Mouse (Mus musculus): ENCODE results near the gene Capn1. TPM values are rescaled to one million over a fixed set of nuclear protein-coding genes. Genes with fewer than 3 reads are reported as not detected.

Capn1 gene
- polyA plus RNA-seq, 1 experiment from 2014 or later = 4.4 TPM

- no peaks in the 10 kb centered on the region for H3K4me1 ChIP-seq (ENCODE audit: control insufficient read depth, insufficient read depth, low read length)
- no peak overlapping the region for H3K4me3 ChIP-seq (ENCODE audit: low read depth, low read length)
- no peak overlapping the region for H3K9ac ChIP-seq (ENCODE audit: low read length)
- H3K4me2 ChIP-seq (ENCODE audit: low read depth) = no peak overlapping the region
- no peaks in the 10 kb centered on the region for H3K27me3 ChIP-seq (ENCODE audit: control insufficient read depth, insufficient read depth, low read length)
- H3K27ac ChIP-seq (ENCODE audit: low read depth, low read length) = no peak overlapping the region
- ATAC-seq (ENCODE audit: insufficient read depth, low FRiP score, low TSS enrichment) (no peak), DNase-seq (ENCODE audit: low spot score) (no peak)
- H3K36me3 ChIP-seq (ENCODE audit: control insufficient read depth, insufficient read depth, low read length) = no peaks in the 10 kb centered on the region
- H3K9me3 ChIP-seq (ENCODE audit: control insufficient read depth, low read length) = no peaks in the 10 kb centered on the region
- WGBS = 86% methylated on average over 7 of the region's 7 CpGs
These were observed 8.2 kb upstream of the Capn1 start for GRCm38 (mm10) chr19:6023930-6024329.

- no peak overlapping the region for H3K27ac ChIP-seq (ENCODE audit: low read depth, low read length)
- no peak overlapping the region for H3K4me3 ChIP-seq (ENCODE audit: low read depth, low read length)
- no peaks in the 10 kb centered on the region for H3K9me3 ChIP-seq (ENCODE audit: control insufficient read depth, low read length)
- H3K9ac ChIP-seq (ENCODE audit: low read length) = no peak overlapping the region
- H3K4me2 ChIP-seq (ENCODE audit: low read depth) = no peak overlapping the region
- H3K36me3 ChIP-seq (ENCODE audit: control insufficient read depth, insufficient read depth, low read length) = no peaks in the 10 kb centered on the region
- DNase-seq (ENCODE audit: low spot score) (no peak), ATAC-seq (ENCODE audit: insufficient read depth, low FRiP score, low TSS enrichment) (no peak)
- H3K4me1 ChIP-seq (ENCODE audit: control insufficient read depth, insufficient read depth, low read length) = no peaks in the 10 kb centered on the region
- 68% methylated on average over 8 of the region's 8 CpGs for WGBS
- H3K27me3 ChIP-seq (ENCODE audit: control insufficient read depth, insufficient read depth, low read length) = no peaks in the 10 kb centered on the region
These were observed 7.4 kb upstream of the Capn1 start for GRCm38 (mm10) chr19:6023059-6023458.

GRCm38 (mm10) chr19:6020276-6020675 lies 4.6 kb upstream of the Capn1 start:
- Histone ChIP-seq H3K9me3 (ENCODE audit: control insufficient read depth, low read length) (no peaks in the 10 kb centered on the region), H3K36me3 (ENCODE audit: control insufficient read depth, insufficient read depth, low read length) (no peaks in the 10 kb centered on the region), H3K4me2 (ENCODE audit: low read depth) (no peak overlapping the region), H3K9ac (ENCODE audit: low read length) (no peak overlapping the region), H3K4me3 (ENCODE audit: low read depth, low read length) (no peak overlapping the region), H3K27me3 (ENCODE audit: control insufficient read depth, insufficient read depth, low read length) (peaks cover 15% of the 10 kb centered on the region), H3K27ac (ENCODE audit: low read depth, low read length) (no peak overlapping the region), H3K4me1 (ENCODE audit: control insufficient read depth, insufficient read depth, low read length) (peaks cover 4% of the 10 kb centered on the region; the same call in 1 of the 2 replicates)
- 46% methylated on average over 3 of the region's 3 CpGs for WGBS
- no peak for ATAC-seq (ENCODE audit: insufficient read depth, low FRiP score, low TSS enrichment)
- DNase-seq (ENCODE audit: low spot score) = no peak

GRCm38 (mm10) chr19:6018142-6019089 lies 2.7 kb upstream of the Capn1 start:
- Histone ChIP-seq H3K9me3 (ENCODE audit: control insufficient read depth, low read length) (no peaks in the 10 kb centered on the region), H3K27ac (ENCODE audit: low read depth, low read length) (no peak overlapping the region), H3K4me1 (ENCODE audit: control insufficient read depth, insufficient read depth, low read length) (peaks cover 4% of the 10 kb centered on the region; the same call in 1 of the 2 replicates), H3K9ac (ENCODE audit: low read length) (no peak overlapping the region), H3K4me2 (ENCODE audit: low read depth) (no peak overlapping the region), H3K27me3 (ENCODE audit: control insufficient read depth, insufficient read depth, low read length) (peaks cover 20% of the 10 kb centered on the region), H3K36me3 (ENCODE audit: control insufficient read depth, insufficient read depth, low read length) (no peaks in the 10 kb centered on the region), H3K4me3 (ENCODE audit: low read depth, low read length) (no peak overlapping the region)
- ATAC-seq (ENCODE audit: insufficient read depth, low FRiP score, low TSS enrichment) = no peak; the same call in 1 of the 2 replicates
- 30% methylated on average over 15 of the region's 15 CpGs for WGBS
- peak; percentile 85 for DNase-seq (ENCODE audit: low spot score)

GRCm38 (mm10) chr19:6016532-6016931 lies 835 bp upstream of the Capn1 start:
- no peak overlapping the region for H3K4me3 ChIP-seq (ENCODE audit: low read depth, low read length)
- no peak overlapping the region for H3K4me2 ChIP-seq (ENCODE audit: low read depth)
- no peak for DNase-seq (ENCODE audit: low spot score)
- no peak overlapping the region for H3K9ac ChIP-seq (ENCODE audit: low read length)
- no peaks in the 10 kb centered on the region for H3K9me3 ChIP-seq (ENCODE audit: control insufficient read depth, low read length)
- H3K36me3 ChIP-seq (ENCODE audit: control insufficient read depth, insufficient read depth, low read length) = no peaks in the 10 kb centered on the region
- H3K27ac ChIP-seq (ENCODE audit: low read depth, low read length) = no peak overlapping the region
- 45% methylated on average over 7 of the region's 7 CpGs for WGBS
- H3K27me3 ChIP-seq (ENCODE audit: control insufficient read depth, insufficient read depth, low read length) = peaks cover 20% of the 10 kb centered on the region
- no peak for ATAC-seq (ENCODE audit: insufficient read depth, low FRiP score, low TSS enrichment)
- H3K4me1 ChIP-seq (ENCODE audit: control insufficient read depth, insufficient read depth, low read length) = peaks cover 4% of the 10 kb centered on the region; the same call in 1 of the 2 replicates

- Histone ChIP-seq H3K27me3 (ENCODE audit: control insufficient read depth, insufficient read depth, low read length) (peaks cover 20% of the 10 kb centered on the region), H3K4me3 (ENCODE audit: low read depth, low read length) (peak overlapping the region; percentile 41), H3K4me2 (ENCODE audit: low read depth) (peak overlapping the region; percentile 88), H3K9ac (ENCODE audit: low read length) (peak overlapping the region; percentile 54), H3K4me1 (ENCODE audit: control insufficient read depth, insufficient read depth, low read length) (peaks cover 4% of the 10 kb centered on the region; the same call in 1 of the 2 replicates), H3K9me3 (ENCODE audit: control insufficient read depth, low read length) (no peaks in the 10 kb centered on the region), H3K36me3 (ENCODE audit: control insufficient read depth, insufficient read depth, low read length) (no peaks in the 10 kb centered on the region), H3K27ac (ENCODE audit: low read depth, low read length) (0 out of 2 replicates have a peak overlapping the region, but pooled peaks have one; percentile 27)
- ATAC-seq (ENCODE audit: insufficient read depth, low FRiP score, low TSS enrichment) (peak; percentile 63; the same call in 1 of the 2 replicates), DNase-seq (ENCODE audit: low spot score) (peak; percentile 52)
- WGBS = 2% methylated on average over 13 of the region's 18 CpGs
These were observed 646 bp downstream of the Capn1 start for GRCm38 (mm10) chr19:6014991-6015510.

- DNase-seq (ENCODE audit: low spot score) (no peak), ATAC-seq (ENCODE audit: insufficient read depth, low FRiP score, low TSS enrichment) (no peak)
- H3K9me3 ChIP-seq (ENCODE audit: control insufficient read depth, low read length) = no peaks in the 10 kb centered on the region
- H3K4me2 ChIP-seq (ENCODE audit: low read depth) = no peak overlapping the region
- no peak overlapping the region for H3K9ac ChIP-seq (ENCODE audit: low read length)
- no peak overlapping the region for H3K27ac ChIP-seq (ENCODE audit: low read depth, low read length)
- 89% methylated on average over 10 of the region's 10 CpGs for WGBS
- peaks cover 4% of the 10 kb centered on the region; the same call in 1 of the 2 replicates for H3K4me1 ChIP-seq (ENCODE audit: control insufficient read depth, insufficient read depth, low read length)
- H3K4me3 ChIP-seq (ENCODE audit: low read depth, low read length) = no peak overlapping the region
- no peaks in the 10 kb centered on the region for H3K36me3 ChIP-seq (ENCODE audit: control insufficient read depth, insufficient read depth, low read length)
- H3K27me3 ChIP-seq (ENCODE audit: control insufficient read depth, insufficient read depth, low read length) = peaks cover 20% of the 10 kb centered on the region
These were observed 2.0 kb downstream of the Capn1 start for GRCm38 (mm10) chr19:6013691-6014090.

GRCm38 (mm10) chr19:6009137-6009536 lies 6.6 kb downstream of the Capn1 start:
- DNase-seq (ENCODE audit: low spot score) (no peak), ATAC-seq (ENCODE audit: insufficient read depth, low FRiP score, low TSS enrichment) (no peak)
- WGBS = 68% methylated on average over 8 of the region's 8 CpGs
- Histone ChIP-seq H3K27me3 (ENCODE audit: control insufficient read depth, insufficient read depth, low read length) (no peaks in the 10 kb centered on the region), H3K27ac (ENCODE audit: low read depth, low read length) (no peak overlapping the region), H3K9ac (ENCODE audit: low read length) (no peak overlapping the region), H3K4me1 (ENCODE audit: control insufficient read depth, insufficient read depth, low read length) (no peaks in the 10 kb centered on the region), H3K4me3 (ENCODE audit: low read depth, low read length) (no peak overlapping the region), H3K36me3 (ENCODE audit: control insufficient read depth, insufficient read depth, low read length) (no peaks in the 10 kb centered on the region), H3K9me3 (ENCODE audit: control insufficient read depth, low read length) (no peaks in the 10 kb centered on the region), H3K4me2 (ENCODE audit: low read depth) (no peak overlapping the region)
